Mouse (Mus musculus): ENCODE results near the gene Baz1b. TPM values are rescaled to one million over a fixed set of nuclear protein-coding genes. Genes with fewer than 3 reads are reported as not detected.
A peak's percentile ranks its signal among the peaks of the same experiment; 100 is the strongest.

Baz1b gene
- total and polyA plus RNA-seq, 2 experiments: 11.9 to 27.5 TPM

- H3K27ac ChIP-seq (replicated peaks; ENCODE audit: insufficient read depth, low read depth, low read length): no peak overlapping the region
- H3K4me1 ChIP-seq (ENCODE audit: control insufficient read depth, insufficient read depth, low read length): peaks cover 14% of the 10 kb centered on the region
- H3K4me3 ChIP-seq (ENCODE audit: insufficient read depth, low read depth, low read length): no peak overlapping the region
- no peaks in the 10 kb centered on the region for H3K27me3 ChIP-seq (ENCODE audit: control insufficient read depth, insufficient read depth, low read length)
- H3K9ac ChIP-seq (ENCODE audit: low read depth, low read length): no peak overlapping the region
- peaks cover 25% of the 10 kb centered on the region for H3K36me3 ChIP-seq (ENCODE audit: control insufficient read depth, insufficient read depth, low read length)
- no peaks in the 10 kb centered on the region for H3K79me2 ChIP-seq (ENCODE audit: control insufficient read depth, insufficient read depth, low read length)
- DNase-seq (ENCODE audit: extremely low read depth, low read depth, low spot score): no peak
- TF ChIP-seq POLR2A (IDR thresholded peaks at IDR 0.05; ENCODE audit: extremely low read depth, insufficient read depth, low read length) (no peak), CTCF (IDR thresholded peaks at IDR 0.05; ENCODE audit: low read depth, low read length) (no peak)
- WGBS: 96% methylated on average over 14 of the region's 14 CpGs
These were observed 6.3 kb upstream of the Baz1b start for GRCm38 (mm10) chr5:135180796-135181195.

- Histone ChIP-seq H3K27me3 (ENCODE audit: control insufficient read depth, insufficient read depth, low read length) (no peaks in the 10 kb centered on the region), H3K4me1 (ENCODE audit: control insufficient read depth, insufficient read depth, low read length) (peaks cover 14% of the 10 kb centered on the region), H3K4me3 (ENCODE audit: insufficient read depth, low read depth, low read length) (no peak overlapping the region), H3K79me2 (ENCODE audit: control insufficient read depth, insufficient read depth, low read length) (no peaks in the 10 kb centered on the region), H3K36me3 (ENCODE audit: control insufficient read depth, insufficient read depth, low read length) (peaks cover 23% of the 10 kb centered on the region), H3K27ac (replicated peaks; ENCODE audit: insufficient read depth, low read depth, low read length) (no peak overlapping the region), H3K9ac (ENCODE audit: low read depth, low read length) (no peak overlapping the region)
- 95% methylated on average over 6 of the region's 6 CpGs for WGBS
- DNase-seq (ENCODE audit: extremely low read depth, low read depth, low spot score): no peak
- TF ChIP-seq POLR2A (IDR thresholded peaks at IDR 0.05; ENCODE audit: extremely low read depth, insufficient read depth, low read length) (no peak), CTCF (IDR thresholded peaks at IDR 0.05; ENCODE audit: low read depth, low read length) (no peak)
These were observed 5.3 kb upstream of the Baz1b start for GRCm38 (mm10) chr5:135181776-135182175.

GRCm38 (mm10) chr5:135183131-135183861 is 3.8 kb upstream of the Baz1b start:
- 11% methylated on average over 8 of the region's 8 CpGs for WGBS
- no peaks in the 10 kb centered on the region for H3K27me3 ChIP-seq (ENCODE audit: control insufficient read depth, insufficient read depth, low read length)
- peak overlapping the region; percentile 82 for H3K27ac ChIP-seq (replicated peaks; ENCODE audit: insufficient read depth, low read depth, low read length)
- H3K4me3 ChIP-seq (ENCODE audit: insufficient read depth, low read depth, low read length): no peak overlapping the region
- H3K4me1 ChIP-seq (ENCODE audit: control insufficient read depth, insufficient read depth, low read length): peaks cover 10% of the 10 kb centered on the region; the same call in 1 of the 2 replicates
- H3K36me3 ChIP-seq (ENCODE audit: control insufficient read depth, insufficient read depth, low read length): peaks cover 18% of the 10 kb centered on the region
- H3K9ac ChIP-seq (ENCODE audit: low read depth, low read length): 0 out of 2 replicates have a peak overlapping the region, but pooled peaks have one; percentile 6
- TF ChIP-seq CTCF (IDR thresholded peaks at IDR 0.05; ENCODE audit: low read depth, low read length): peak; percentile 41
- no peak for TF ChIP-seq POLR2A (IDR thresholded peaks at IDR 0.05; ENCODE audit: extremely low read depth, insufficient read depth, low read length)
- H3K79me2 ChIP-seq (ENCODE audit: control insufficient read depth, insufficient read depth, low read length): peaks cover 6% of the 10 kb centered on the region; the same call in 1 of the 2 replicates
- DNase-seq (ENCODE audit: extremely low read depth, low read depth, low spot score): peak; percentile 76

GRCm38 (mm10) chr5:135185016-135185415 is 2.0 kb upstream of the Baz1b start:
- H3K4me3 ChIP-seq (ENCODE audit: insufficient read depth, low read depth, low read length): no peak overlapping the region
- peaks cover 14% of the 10 kb centered on the region for H3K36me3 ChIP-seq (ENCODE audit: control insufficient read depth, insufficient read depth, low read length)
- peaks cover 19% of the 10 kb centered on the region for H3K4me1 ChIP-seq (ENCODE audit: control insufficient read depth, insufficient read depth, low read length)
- TF ChIP-seq POLR2A (IDR thresholded peaks at IDR 0.05; ENCODE audit: extremely low read depth, insufficient read depth, low read length) (no peak), CTCF (IDR thresholded peaks at IDR 0.05; ENCODE audit: low read depth, low read length) (no peak)
- H3K27me3 ChIP-seq (ENCODE audit: control insufficient read depth, insufficient read depth, low read length): no peaks in the 10 kb centered on the region
- H3K9ac ChIP-seq (ENCODE audit: low read depth, low read length): no peak overlapping the region
- no peak for DNase-seq (ENCODE audit: extremely low read depth, low read depth, low spot score)
- 83% methylated on average over 3 of the region's 3 CpGs for WGBS
- H3K27ac ChIP-seq (replicated peaks; ENCODE audit: insufficient read depth, low read depth, low read length): no peak overlapping the region
- peaks cover 15% of the 10 kb centered on the region; the same call in 1 of the 2 replicates for H3K79me2 ChIP-seq (ENCODE audit: control insufficient read depth, insufficient read depth, low read length)

- peaks cover 9% of the 10 kb centered on the region for H3K36me3 ChIP-seq (ENCODE audit: control insufficient read depth, insufficient read depth, low read length)
- peaks cover 15% of the 10 kb centered on the region; the same call in 1 of the 2 replicates for H3K79me2 ChIP-seq (ENCODE audit: control insufficient read depth, insufficient read depth, low read length)
- TF ChIP-seq CTCF (IDR thresholded peaks at IDR 0.05; ENCODE audit: low read depth, low read length) (peak; percentile 62), POLR2A (IDR thresholded peaks at IDR 0.05; ENCODE audit: extremely low read depth, insufficient read depth, low read length) (no peak)
- H3K9ac ChIP-seq (ENCODE audit: low read depth, low read length): no peak overlapping the region
- no peak overlapping the region for H3K27ac ChIP-seq (replicated peaks; ENCODE audit: insufficient read depth, low read depth, low read length)
- no peaks in the 10 kb centered on the region for H3K27me3 ChIP-seq (ENCODE audit: control insufficient read depth, insufficient read depth, low read length)
- no peak overlapping the region for H3K4me3 ChIP-seq (ENCODE audit: insufficient read depth, low read depth, low read length)
- WGBS: 21% methylated on average over 3 of the region's 3 CpGs
- H3K4me1 ChIP-seq (ENCODE audit: control insufficient read depth, insufficient read depth, low read length): peaks cover 19% of the 10 kb centered on the region
- peak; percentile 42 for DNase-seq (ENCODE audit: extremely low read depth, low read depth, low spot score)
These were observed 1.5 kb upstream of the Baz1b start for GRCm38 (mm10) chr5:135185596-135185995.

GRCm38 (mm10) chr5:135186231-135186620 is 838 bp upstream of the Baz1b start:
- 27% methylated on average over 10 of the region's 10 CpGs for WGBS
- peaks cover 19% of the 10 kb centered on the region for H3K4me1 ChIP-seq (ENCODE audit: control insufficient read depth, insufficient read depth, low read length)

More at GRCm38 (mm10) chr5:135186231-135186620, 838 bp upstream of the Baz1b start:
- Histone ChIP-seq H3K27me3 (ENCODE audit: control insufficient read depth, insufficient read depth, low read length) (no peaks in the 10 kb centered on the region), H3K4me3 (ENCODE audit: insufficient read depth, low read depth, low read length) (peak overlapping the region; percentile 58), H3K79me2 (ENCODE audit: control insufficient read depth, insufficient read depth, low read length) (peaks cover 15% of the 10 kb centered on the region; the same call in 1 of the 2 replicates), H3K9ac (ENCODE audit: low read depth, low read length) (peak overlapping the region; percentile 64), H3K27ac (replicated peaks; ENCODE audit: insufficient read depth, low read depth, low read length) (peak overlapping the region; percentile 89), H3K36me3 (ENCODE audit: control insufficient read depth, insufficient read depth, low read length) (peaks cover 7% of the 10 kb centered on the region)
- no peak for TF ChIP-seq CTCF (IDR thresholded peaks at IDR 0.05; ENCODE audit: low read depth, low read length)
- no peak for TF ChIP-seq POLR2A (IDR thresholded peaks at IDR 0.05; ENCODE audit: extremely low read depth, insufficient read depth, low read length)
- DNase-seq (ENCODE audit: extremely low read depth, low read depth, low spot score): no peak

Data from liver, adult 2 months (tissue).